Mouse (Mus musculus): Measurements from ENCODE around the gene Zfp300. TPM values are rescaled to one million over a fixed set of nuclear protein-coding genes. Genes with fewer than 3 reads are reported as not detected.

Gene Zfp300
- total RNA-seq (2015; ENCODE audit: low replicate concordance) (not detected in 2 replicates), total RNA-seq (2017; ENCODE audit: low replicate concordance) (not detected in 2 replicates)

DNA sequence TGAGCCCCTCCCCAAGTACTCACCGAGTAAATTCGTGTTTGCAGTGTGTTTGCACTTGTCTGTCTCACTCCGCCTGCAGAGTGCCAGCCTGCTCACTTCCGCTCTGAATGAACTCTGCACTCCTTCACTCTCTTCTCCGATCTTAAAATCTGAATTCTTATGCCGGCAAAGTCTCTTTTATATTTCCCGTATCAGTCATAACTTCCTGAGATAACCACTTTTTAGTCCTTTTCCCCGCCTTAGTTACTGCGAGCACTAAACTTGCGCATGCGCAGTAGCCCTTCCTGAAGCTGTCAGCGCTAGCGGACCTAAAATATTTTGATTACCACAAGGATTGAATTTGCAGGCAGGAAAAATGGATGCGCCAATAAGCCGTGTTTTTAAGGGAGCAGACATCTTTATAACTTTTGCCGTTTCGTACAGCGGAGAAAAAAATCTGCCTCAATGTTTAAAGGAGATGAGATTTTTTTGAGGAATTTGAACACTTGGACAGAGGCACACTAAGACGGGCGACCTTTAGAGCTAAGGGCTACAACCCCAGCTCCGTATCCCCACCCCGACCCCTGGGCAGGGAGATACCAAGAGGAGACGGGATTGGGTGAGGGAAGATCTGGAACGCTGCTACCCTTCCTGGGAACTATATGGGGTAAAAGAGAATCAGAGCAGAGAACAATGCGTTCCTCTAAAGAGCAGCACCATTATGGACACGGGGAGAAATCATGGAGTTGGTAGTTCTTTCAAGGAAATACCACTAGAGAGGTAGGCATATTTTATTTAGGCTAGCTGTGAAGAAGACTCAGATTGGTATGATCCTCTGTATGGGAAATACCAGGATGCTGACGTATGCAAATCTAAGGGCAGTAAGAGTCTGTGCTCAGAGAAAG, at the start of gene Zfp300:
Zfp300 (minus strand) TSS at position 545 of the 884 bp plus-strand sequence.
- ATAC-seq (replicated peaks; ENCODE audit: low FRiP score, poor library complexity, severe bottlenecking), result no peak

DNA sequence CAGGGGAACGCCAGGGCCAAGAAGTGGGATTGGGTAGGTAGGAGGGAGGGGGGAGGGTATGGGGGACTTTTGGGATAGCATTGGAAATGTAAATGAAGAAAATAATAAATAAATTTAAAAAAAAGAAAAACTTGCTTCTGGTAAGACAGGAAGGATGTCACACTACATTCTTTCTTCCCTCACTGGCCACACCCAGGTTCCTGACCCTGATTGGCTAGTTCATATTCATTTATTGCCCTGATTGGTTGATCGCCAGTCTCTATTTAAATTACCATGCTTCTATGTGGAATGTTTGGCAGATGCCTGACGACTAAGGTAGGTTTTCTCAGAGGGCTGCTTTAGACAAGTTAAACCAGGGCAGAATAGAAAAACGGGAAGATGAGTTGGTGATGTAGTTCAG, 26.2 kb upstream of the Zfp300 start, which contains the start of gene Ssxa1:
Ssxa1 (plus strand) TSS at position 301 of the 400 bp plus-strand sequence.
- no peak for ATAC-seq (replicated peaks; ENCODE audit: low FRiP score, poor library complexity, severe bottlenecking)

DNA sequence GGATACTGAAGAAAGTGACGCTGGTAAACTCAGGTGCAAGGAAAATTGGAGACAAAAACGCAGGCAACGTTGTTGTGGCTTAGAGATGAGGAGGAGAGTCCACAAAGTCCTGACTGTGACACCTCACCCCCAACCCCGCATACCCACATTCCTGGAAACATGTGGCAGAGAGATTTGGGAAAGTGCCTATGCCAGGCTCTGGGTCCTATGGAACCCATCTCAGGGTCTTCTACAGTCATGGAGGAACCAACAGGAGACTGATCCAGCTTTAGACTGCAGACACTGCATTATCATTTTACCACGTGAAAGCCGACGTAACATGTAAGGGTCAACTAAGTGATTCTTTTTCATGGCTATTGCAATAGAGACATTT, 526 bp upstream of the Zfp300 start:
- ATAC-seq (replicated peaks; ENCODE audit: low FRiP score, poor library complexity, severe bottlenecking), result no peak

DNA sequence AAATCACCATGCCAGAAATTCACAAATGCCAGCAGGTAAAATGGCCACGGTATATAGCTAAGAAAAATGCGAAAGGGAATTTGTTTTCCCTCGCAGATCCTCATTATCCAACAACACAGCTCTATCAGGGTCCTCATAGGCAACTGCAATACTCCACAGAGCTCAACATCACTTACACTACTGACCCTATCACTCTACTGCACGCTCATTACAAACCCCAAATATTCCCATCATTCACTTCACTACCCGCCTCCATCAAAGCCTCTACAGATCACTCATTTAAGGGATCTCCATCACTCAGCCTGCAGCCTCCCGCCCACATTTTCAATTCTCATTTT, 713 bp downstream of the Zfp300 start:
- no peak for ATAC-seq (replicated peaks; ENCODE audit: low FRiP score, poor library complexity, severe bottlenecking)

DNA sequence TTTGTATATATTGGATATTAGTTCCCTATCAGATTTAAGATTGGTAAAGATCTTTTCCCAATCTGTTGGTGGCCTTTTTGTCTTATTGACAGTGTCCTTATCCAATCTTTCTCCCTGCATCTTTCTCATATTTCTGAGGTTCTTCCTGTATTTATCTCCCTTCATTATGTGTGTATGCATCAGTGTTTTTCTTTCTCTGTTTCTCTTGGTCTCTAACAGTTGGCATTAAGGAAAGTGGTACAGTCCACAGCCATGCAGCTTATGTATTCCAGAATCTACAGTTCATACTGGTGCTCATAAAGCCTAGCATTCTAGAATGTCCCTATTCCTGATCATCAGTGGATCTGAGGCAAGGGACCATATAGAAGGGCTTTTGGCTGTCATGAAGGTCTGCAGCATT, 21.2 kb downstream of the Zfp300 start, which contains the start of gene Spaca5:
Spaca5 (plus strand) TSS at position 301 of the 400 bp plus-strand sequence.
- ATAC-seq (replicated peaks; ENCODE audit: low FRiP score, poor library complexity, severe bottlenecking), result no peak

DNA sequence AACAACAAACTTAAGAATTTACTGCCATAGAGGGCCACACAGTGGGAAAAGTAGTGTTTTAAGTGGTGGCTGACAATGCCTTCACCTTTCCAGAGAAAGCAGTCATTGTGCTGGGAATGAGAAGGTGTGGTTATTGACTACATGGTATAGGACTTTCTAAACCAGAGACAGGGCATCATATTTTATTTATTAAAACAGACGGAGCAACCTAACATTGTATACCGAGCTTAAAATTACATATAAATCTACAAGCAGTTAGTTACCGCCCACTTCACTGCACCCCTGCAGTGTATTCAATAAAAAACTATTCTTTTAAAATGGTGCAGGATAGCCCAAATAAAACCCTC, 26.8 kb downstream of the Zfp300 start:
- no peak for ATAC-seq (replicated peaks; ENCODE audit: low FRiP score, poor library complexity, severe bottlenecking)

DNA sequence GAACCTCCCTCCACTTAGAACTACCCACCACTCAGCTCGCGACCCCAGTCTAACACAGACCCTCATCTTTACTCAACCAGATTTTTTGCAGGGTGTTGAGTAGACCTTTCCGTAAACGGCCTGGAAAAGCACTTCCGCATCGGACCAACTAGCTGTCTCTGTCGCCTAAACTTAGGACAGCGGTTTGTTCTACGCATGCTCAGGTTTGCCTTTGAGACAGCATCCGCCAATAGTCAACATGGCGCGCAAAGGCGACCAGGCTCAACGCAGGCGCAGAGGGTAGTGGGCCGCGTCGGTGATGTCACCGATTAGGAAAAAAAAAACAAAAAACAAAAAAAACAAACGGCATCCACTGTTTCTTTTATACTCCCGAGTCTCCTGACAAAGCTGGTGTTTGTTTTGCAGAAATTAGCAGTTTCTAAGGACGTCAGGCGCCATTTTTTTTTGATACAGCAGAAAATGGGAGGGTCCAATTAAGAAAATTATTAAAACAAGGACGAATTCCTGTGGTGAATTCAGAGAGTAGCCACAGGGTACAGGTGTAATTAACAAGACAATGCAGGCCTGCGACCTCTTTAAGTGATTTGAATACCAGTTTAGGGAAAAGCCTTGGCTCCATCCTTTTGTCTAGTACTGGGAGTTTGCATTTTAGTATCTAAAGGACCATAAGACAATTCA, 27.3 kb downstream of the Zfp300 start, which contains the start of gene Zfp182:
Zfp182 (minus strand) TSS at position 451 of the 678 bp plus-strand sequence.
- peak; percentile 99 for ATAC-seq (replicated peaks; ENCODE audit: low FRiP score, poor library complexity, severe bottlenecking)

DNA sequence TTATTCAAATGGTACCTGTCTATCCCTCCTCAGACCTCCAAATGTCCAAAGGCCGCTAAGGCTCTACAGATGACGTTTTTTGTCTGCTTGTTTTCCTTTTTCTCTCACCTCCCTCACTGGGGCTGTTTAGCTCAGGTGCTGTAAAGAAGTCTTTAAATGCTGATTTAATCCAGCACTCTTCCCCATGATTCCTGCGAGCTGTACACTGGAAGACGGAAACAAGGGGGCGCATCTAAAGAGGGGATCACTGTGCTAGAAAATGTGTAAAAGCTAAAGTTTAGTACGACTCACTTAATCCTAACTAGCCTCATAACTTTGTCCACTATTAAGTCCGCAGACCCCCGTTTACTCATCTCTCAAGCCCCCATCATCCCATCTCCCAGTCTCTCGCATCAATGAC, 27.9 kb downstream of the Zfp300 start:
- 0 out of 2 replicates have a peak, but pooled peaks have one; percentile 39 for ATAC-seq (replicated peaks; ENCODE audit: low FRiP score, poor library complexity, severe bottlenecking)

Other genes starting within 250 kb of the Zfp300 start
- not detected in 2 replicates for gene Timp1, start 219.4 kb downstream of the Zfp300 start, total RNA-seq (2015; ENCODE audit: low replicate concordance)
- not detected in 2 replicates for gene Timp1, start 219.4 kb downstream of the Zfp300 start, total RNA-seq (2017; ENCODE audit: low replicate concordance)
- 0.42 and 3.5 TPM in 2 replicates for gene Syn1, start 168.5 kb downstream of the Zfp300 start, total RNA-seq (2015; ENCODE audit: low replicate concordance)
- not detected in 2 replicates for gene Syn1, start 168.5 kb downstream of the Zfp300 start, total RNA-seq (2017; ENCODE audit: low replicate concordance)
- 8.3 and 17.8 TPM in 2 replicates for gene Cfp, start 158.0 kb downstream of the Zfp300 start, total RNA-seq (2015; ENCODE audit: low replicate concordance)
- gene Cfp, start 158.0 kb downstream of the Zfp300 start, total RNA-seq (2017; ENCODE audit: low replicate concordance), result 16.1 and 17.6 TPM in 2 replicates
- gene Elk1, start 138.9 kb downstream of the Zfp300 start, total RNA-seq (2015; ENCODE audit: low replicate concordance), result 0.42 and 0.77 TPM in 2 replicates
- gene Elk1, start 138.9 kb downstream of the Zfp300 start, total RNA-seq (2017; ENCODE audit: low replicate concordance), result 0.60 and 1.1 TPM in 2 replicates
- gene Uxt, start 127.5 kb downstream of the Zfp300 start, total RNA-seq (2015; ENCODE audit: low replicate concordance), result 15.3 and 23.4 TPM in 2 replicates
- 6.6 and 15.7 TPM in 2 replicates for gene Uxt, start 127.5 kb downstream of the Zfp300 start, total RNA-seq (2017; ENCODE audit: low replicate concordance)
- gene Zfp182, start 27.2 kb downstream of the Zfp300 start, total RNA-seq (2015; ENCODE audit: low replicate concordance), result 5.4 and 10.9 TPM in 2 replicates
- gene Zfp182, start 27.2 kb downstream of the Zfp300 start, total RNA-seq (2017; ENCODE audit: low replicate concordance), result 5.6 and 8.5 TPM in 2 replicates
- gene Spaca5, start 21.1 kb downstream of the Zfp300 start, total RNA-seq (2015; ENCODE audit: low replicate concordance), result not detected in 2 replicates
- gene Spaca5, start 21.1 kb downstream of the Zfp300 start, total RNA-seq (2017; ENCODE audit: low replicate concordance), result not detected in 2 replicates
- gene Ssxa1, start 26.3 kb upstream of the Zfp300 start, total RNA-seq (2015; ENCODE audit: low replicate concordance), result not detected in 2 replicates
- gene Ssxa1, start 26.3 kb upstream of the Zfp300 start, total RNA-seq (2017; ENCODE audit: low replicate concordance), result not detected in 2 replicates
- not detected in 2 replicates for gene Gm21876, start 86.1 kb upstream of the Zfp300 start, total RNA-seq (2015; ENCODE audit: low replicate concordance)
- not detected in 2 replicates for gene Gm21876, start 86.1 kb upstream of the Zfp300 start, total RNA-seq (2017; ENCODE audit: low replicate concordance)